Mouse (Mus musculus): ENCODE results near the gene Nt5c2. TPM values are rescaled to one million over a fixed set of nuclear protein-coding genes. Genes with fewer than 3 reads are reported as not detected.
"Not testable (repeated sequence)": the region's sequence is repeated elsewhere in the genome, so short reads cannot be mapped to it uniquely, and the experiment has no call there.

The Nt5c2 gene
- polyA plus RNA-seq, 1 experiment from 2014 or later = 73.5 TPM

DNA sequence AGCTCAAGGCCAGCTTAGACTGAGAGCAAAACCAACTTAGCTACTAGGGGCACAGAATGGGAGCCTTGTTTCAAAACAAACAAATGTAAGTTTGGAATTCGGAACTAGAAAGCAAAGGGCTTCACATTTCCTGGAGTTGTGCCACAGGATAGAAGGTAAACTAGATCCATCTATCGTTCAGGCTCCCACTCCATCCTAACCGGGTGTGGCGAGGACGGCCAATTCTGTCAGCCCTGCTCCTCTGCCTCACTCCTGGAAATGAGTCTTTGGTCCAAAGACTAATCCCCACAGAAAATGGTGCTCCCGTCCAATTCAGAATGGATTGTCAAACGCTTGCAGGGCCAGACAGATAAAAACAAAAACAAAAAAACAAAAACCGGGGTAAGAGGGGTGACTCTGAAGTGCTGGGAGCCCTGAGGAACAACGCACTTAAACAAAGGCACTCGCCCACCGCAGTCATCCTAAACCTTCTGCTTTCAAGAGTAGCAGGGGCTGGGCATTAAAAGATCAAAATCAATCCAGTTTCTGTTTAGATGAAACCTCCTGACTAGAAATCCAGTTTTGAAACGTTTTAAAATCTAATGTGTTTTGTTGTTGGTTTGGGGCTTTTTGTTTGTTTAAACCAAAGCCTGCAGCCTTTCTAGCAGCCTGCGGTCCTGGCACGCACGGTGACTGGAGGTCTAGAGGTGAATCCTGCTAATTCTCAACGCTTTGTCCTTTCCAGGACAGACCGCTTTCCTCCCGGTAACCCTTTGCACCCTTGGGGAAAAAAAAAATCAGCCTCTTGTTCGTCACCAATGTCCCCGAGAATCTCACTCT lies 1.4 kb downstream of the Nt5c2 start:
- DNase-seq (ENCODE audit: low spot score, missing footprints) (peak; percentile 91), ATAC-seq (ENCODE audit: low FRiP score) (no peak)
- peak overlapping the region; percentile 52 for H3K4me2 ChIP-seq
- H3K4me3 ChIP-seq (ENCODE audit: low read depth, low read length) = peak overlapping the region; percentile 49
- H3K36me3 ChIP-seq (ENCODE audit: control insufficient read depth, insufficient read depth, low read length) = no peaks in the 10 kb centered on the region
- H3K27ac ChIP-seq (ENCODE audit: low read depth, low read length) = peak overlapping the region; percentile 73
- H3K9me3 ChIP-seq (ENCODE audit: control insufficient read depth, low read length) = no peaks in the 10 kb centered on the region
- H3K27me3 ChIP-seq (ENCODE audit: control insufficient read depth, insufficient read depth, low read length) = peaks cover 39% of the 10 kb centered on the region
- 9% methylated on average over 20 of the region's 20 CpGs for WGBS
- peak overlapping the region; percentile 65 for H3K9ac ChIP-seq (ENCODE audit: low read length)
- H3K4me1 ChIP-seq (ENCODE audit: control insufficient read depth, insufficient read depth, low read length) = peaks cover 11% of the 10 kb centered on the region

DNA sequence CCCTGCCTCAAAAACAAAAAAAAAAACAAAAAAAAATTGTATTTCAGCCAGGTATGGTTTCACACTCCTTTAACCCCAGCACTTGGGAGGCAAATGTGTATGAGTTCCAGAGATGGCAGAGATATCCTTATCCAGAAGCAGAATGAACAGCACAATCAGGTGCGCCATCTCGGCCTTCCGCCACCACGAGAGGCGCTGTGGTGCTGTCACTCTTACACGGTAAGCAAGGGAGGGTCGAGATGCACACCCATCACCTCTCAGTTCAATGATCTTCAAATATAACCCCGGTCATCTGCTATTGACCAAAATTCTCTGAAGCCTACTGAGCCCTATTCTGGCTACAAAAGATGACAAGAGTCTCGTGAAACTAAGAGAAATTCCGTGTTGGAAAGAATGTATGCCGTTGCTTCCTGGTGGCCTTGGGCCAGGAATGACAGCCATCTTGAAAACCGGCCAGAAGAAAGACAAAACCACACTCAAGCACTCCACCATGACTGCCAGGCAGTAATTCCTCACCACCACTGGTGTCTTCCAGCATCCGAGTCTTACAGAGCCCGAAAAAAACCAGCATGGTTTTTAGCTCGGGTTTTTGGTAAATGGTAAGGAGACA lies 2.3 kb downstream of the Nt5c2 start:
- WGBS = 90% methylated on average over 15 of the region's 15 CpGs
- H3K36me3 ChIP-seq (ENCODE audit: control insufficient read depth, insufficient read depth, low read length) = no peaks in the 10 kb centered on the region
- H3K4me1 ChIP-seq (ENCODE audit: control insufficient read depth, insufficient read depth, low read length) = peaks cover 11% of the 10 kb centered on the region
- no peak overlapping the region for H3K27ac ChIP-seq (ENCODE audit: low read depth, low read length)
- H3K4me3 ChIP-seq (ENCODE audit: low read depth, low read length) = no peak overlapping the region
- H3K4me2 ChIP-seq = no peak overlapping the region; the same call in 1 of the 2 replicates
- DNase-seq (ENCODE audit: low spot score, missing footprints) = peak; percentile 83
- H3K9ac ChIP-seq (ENCODE audit: low read length) = no peak overlapping the region
- no peak for ATAC-seq (ENCODE audit: low FRiP score)
- H3K9me3 ChIP-seq (ENCODE audit: control insufficient read depth, low read length) = no peaks in the 10 kb centered on the region
- peaks cover 39% of the 10 kb centered on the region for H3K27me3 ChIP-seq (ENCODE audit: control insufficient read depth, insufficient read depth, low read length)

DNA sequence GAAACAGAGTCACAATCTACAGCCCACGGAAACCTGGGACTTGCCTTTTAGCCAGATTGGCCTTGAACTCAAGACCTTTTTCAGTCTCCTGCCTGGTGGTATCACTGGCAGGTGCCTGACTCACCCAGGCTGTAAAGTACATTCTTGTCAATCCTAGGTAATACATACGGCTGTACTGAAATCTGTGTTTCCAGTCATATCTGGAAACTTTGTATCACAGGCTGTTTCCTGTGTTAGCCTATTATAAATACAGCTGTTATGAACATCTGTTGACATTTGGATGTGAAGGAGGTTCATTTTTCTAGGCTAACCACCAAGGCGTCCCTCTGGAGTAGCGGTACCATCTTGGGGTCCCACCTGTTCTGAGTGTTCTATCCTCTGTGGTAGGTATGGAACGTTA lies 5.0 kb downstream of the Nt5c2 start:
- no peak overlapping the region for H3K9ac ChIP-seq (ENCODE audit: low read length)
- DNase-seq (ENCODE audit: low spot score, missing footprints) = peak; percentile 64
- H3K4me1 ChIP-seq (ENCODE audit: control insufficient read depth, insufficient read depth, low read length) = peaks cover 5% of the 10 kb centered on the region; the same call in 1 of the 2 replicates
- ATAC-seq (ENCODE audit: low FRiP score) = no peak
- H3K9me3 ChIP-seq (ENCODE audit: control insufficient read depth, low read length) = no peaks in the 10 kb centered on the region
- H3K4me2 ChIP-seq = no peak overlapping the region
- no peak overlapping the region for H3K27ac ChIP-seq (ENCODE audit: low read depth, low read length)
- peaks cover 25% of the 10 kb centered on the region for H3K27me3 ChIP-seq (ENCODE audit: control insufficient read depth, insufficient read depth, low read length)
- 89% methylated on average over 5 of the region's 5 CpGs for WGBS
- H3K4me3 ChIP-seq (ENCODE audit: low read depth, low read length) = no peak overlapping the region
- H3K36me3 ChIP-seq (ENCODE audit: control insufficient read depth, insufficient read depth, low read length) = no peaks in the 10 kb centered on the region

- H3K36me3 ChIP-seq (ENCODE audit: control insufficient read depth, insufficient read depth, low read length) = no peaks in the 10 kb centered on the region
- no peaks in the 10 kb centered on the region; the same call in 1 of the 2 replicates for H3K4me1 ChIP-seq (ENCODE audit: control insufficient read depth, insufficient read depth, low read length)
- H3K4me2 ChIP-seq = no peak overlapping the region
- 89% methylated on average over 7 of the region's 7 CpGs for WGBS
- no peaks in the 10 kb centered on the region for H3K9me3 ChIP-seq (ENCODE audit: control insufficient read depth, low read length)
- DNase-seq (ENCODE audit: low spot score, missing footprints) (no peak), ATAC-seq (ENCODE audit: low FRiP score) (no peak)
- H3K4me3 ChIP-seq (ENCODE audit: low read depth, low read length) = no peak overlapping the region
- H3K27me3 ChIP-seq (ENCODE audit: control insufficient read depth, insufficient read depth, low read length) = peaks cover 20% of the 10 kb centered on the region
- H3K9ac ChIP-seq (ENCODE audit: low read length) = no peak overlapping the region
- H3K27ac ChIP-seq (ENCODE audit: low read depth, low read length) = no peak overlapping the region
Measured at GRCm38 (mm10) chr19:47009420-47009819, 5.5 kb downstream of the Nt5c2 start.

DNA sequence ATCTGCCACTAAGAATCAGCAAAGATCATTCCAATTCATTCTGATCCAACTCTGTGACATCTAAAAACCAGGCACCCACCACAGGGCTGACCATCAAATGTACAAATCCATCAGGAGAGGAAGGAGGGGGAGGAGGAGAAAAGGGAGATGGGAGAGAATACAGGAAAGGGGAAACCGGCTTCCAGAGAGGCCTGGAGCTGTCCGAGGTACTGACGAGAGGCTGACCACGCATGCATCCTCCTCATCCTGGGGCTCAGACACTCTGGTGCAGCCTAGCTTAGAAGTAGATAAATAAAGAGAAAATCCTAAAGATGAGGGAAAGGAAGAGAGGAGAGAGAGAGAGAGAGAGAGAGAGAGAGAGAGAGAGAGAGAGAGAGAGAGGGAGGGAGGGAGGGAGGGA lies 8.6 kb downstream of the Nt5c2 start:
- peak; percentile 83 for DNase-seq (ENCODE audit: low spot score, missing footprints)
- Histone ChIP-seq H3K36me3 (ENCODE audit: control insufficient read depth, insufficient read depth, low read length) (no peaks in the 10 kb centered on the region), H3K4me3 (ENCODE audit: low read depth, low read length) (no peak overlapping the region), H3K4me1 (ENCODE audit: control insufficient read depth, insufficient read depth, low read length) (no peaks in the 10 kb centered on the region), H3K4me2 (no peak overlapping the region), H3K9me3 (ENCODE audit: control insufficient read depth, low read length) (no peaks in the 10 kb centered on the region), H3K27ac (ENCODE audit: low read depth, low read length) (no peak overlapping the region), H3K9ac (ENCODE audit: low read length) (no peak overlapping the region), H3K27me3 (ENCODE audit: control insufficient read depth, insufficient read depth, low read length) (no peaks in the 10 kb centered on the region)
- no peak for ATAC-seq (ENCODE audit: low FRiP score)
- WGBS = 2% methylated on average over 4 of the region's 4 CpGs

DNA sequence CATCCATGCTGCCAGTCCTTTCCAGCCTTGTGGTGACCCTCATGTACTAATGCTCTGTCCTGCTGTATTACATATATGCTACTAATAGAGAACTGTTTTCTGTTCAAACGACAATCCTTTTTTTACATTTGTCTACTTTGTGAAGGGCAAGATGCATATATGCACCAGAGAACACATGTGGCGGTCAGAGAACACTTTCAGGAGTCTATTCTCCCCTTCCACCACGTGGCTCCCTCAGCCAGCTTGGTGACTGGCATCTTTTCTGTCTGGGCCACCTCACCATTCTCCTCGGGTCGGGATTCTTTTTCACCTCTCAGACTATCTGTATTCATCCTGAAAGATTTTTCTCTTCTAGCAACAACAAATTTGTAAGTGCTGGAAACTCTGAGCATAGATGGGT lies 9.1 kb downstream of the Nt5c2 start:
- H3K9me3 ChIP-seq (ENCODE audit: control insufficient read depth, low read length) = no peaks in the 10 kb centered on the region
- no peaks in the 10 kb centered on the region for H3K27me3 ChIP-seq (ENCODE audit: control insufficient read depth, insufficient read depth, low read length)
- no peaks in the 10 kb centered on the region for H3K4me1 ChIP-seq (ENCODE audit: control insufficient read depth, insufficient read depth, low read length)
- 63% methylated on average over 5 of the region's 5 CpGs for WGBS
- no peak overlapping the region for H3K4me3 ChIP-seq (ENCODE audit: low read depth, low read length)
- no peak overlapping the region for H3K4me2 ChIP-seq
- no peak overlapping the region for H3K9ac ChIP-seq (ENCODE audit: low read length)
- DNase-seq (ENCODE audit: low spot score, missing footprints) = peak; percentile 69
- H3K36me3 ChIP-seq (ENCODE audit: control insufficient read depth, insufficient read depth, low read length) = no peaks in the 10 kb centered on the region
- ATAC-seq (ENCODE audit: low FRiP score) = no peak
- H3K27ac ChIP-seq (ENCODE audit: low read depth, low read length) = no peak overlapping the region

DNA sequence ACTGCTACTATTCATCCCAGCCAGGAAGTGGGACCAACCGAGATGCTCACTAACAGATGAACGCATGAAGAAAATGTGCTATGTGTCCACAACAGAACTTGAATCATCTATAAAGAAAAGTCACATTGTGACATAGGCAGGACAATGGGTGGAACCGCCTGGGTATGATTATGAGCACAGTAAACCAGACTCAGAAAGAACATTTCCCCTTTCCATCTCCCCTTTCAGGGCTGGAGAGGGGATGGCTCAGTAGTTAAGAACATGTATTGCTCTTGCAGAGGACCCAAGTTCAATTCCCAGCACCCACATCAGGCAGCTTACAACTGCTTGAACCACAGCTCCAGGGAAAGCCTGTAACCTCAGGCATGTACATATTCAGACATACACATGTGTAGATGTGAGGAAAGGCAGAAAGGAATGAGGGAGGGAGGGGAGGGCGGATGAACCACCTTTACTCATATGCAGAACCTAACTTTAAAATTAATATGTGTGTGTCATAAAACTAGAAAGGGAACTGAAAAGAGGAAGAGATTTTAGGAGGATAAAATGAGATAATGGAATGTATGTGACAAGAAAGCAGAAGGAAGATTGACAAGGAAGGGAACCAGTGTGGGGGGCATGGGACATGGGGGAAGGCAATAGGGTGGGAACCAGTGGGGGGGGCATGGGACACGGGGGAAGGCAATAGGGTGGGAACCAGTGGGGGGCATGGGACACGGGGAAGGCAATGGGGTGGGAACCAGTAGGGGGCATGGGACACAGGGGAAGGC lies 11.0 kb downstream of the Nt5c2 start:
- peak; percentile 21 for DNase-seq (ENCODE audit: low spot score, missing footprints)
- Histone ChIP-seq H3K9me3 (ENCODE audit: control insufficient read depth, low read length) (no peaks in the 10 kb centered on the region), H3K4me1 (ENCODE audit: control insufficient read depth, insufficient read depth, low read length) (no peaks in the 10 kb centered on the region), H3K4me2 (no peak overlapping the region), H3K27ac (ENCODE audit: low read depth, low read length) (no peak overlapping the region), H3K36me3 (ENCODE audit: control insufficient read depth, insufficient read depth, low read length) (no peaks in the 10 kb centered on the region), H3K9ac (ENCODE audit: low read length) (no peak overlapping the region), H3K4me3 (ENCODE audit: low read depth, low read length) (no peak overlapping the region), H3K27me3 (ENCODE audit: control insufficient read depth, insufficient read depth, low read length) (no peaks in the 10 kb centered on the region)
- 80% methylated on average over 6 of the region's 6 CpGs for WGBS
- no peak for ATAC-seq (ENCODE audit: low FRiP score)

- not testable (repeated sequence) for ATAC-seq (ENCODE audit: low FRiP score); H3K4me1 ChIP-seq (ENCODE audit: control insufficient read depth, insufficient read depth, low read length); H3K27me3 ChIP-seq (ENCODE audit: control insufficient read depth, insufficient read depth, low read length); H3K27ac ChIP-seq (ENCODE audit: low read depth, low read length); H3K4me2 ChIP-seq; H3K9ac ChIP-seq (ENCODE audit: low read length); H3K4me3 ChIP-seq (ENCODE audit: low read depth, low read length); H3K36me3 ChIP-seq (ENCODE audit: control insufficient read depth, insufficient read depth, low read length); H3K9me3 ChIP-seq (ENCODE audit: control insufficient read depth, low read length)
- peak; percentile 19 for DNase-seq (ENCODE audit: low spot score, missing footprints)
- WGBS = 76% methylated on average over 2 of the region's 3 CpGs
Measured at GRCm38 (mm10) chr19:47000357-47000756, 14.6 kb downstream of the Nt5c2 start.

- H3K36me3 ChIP-seq (ENCODE audit: control insufficient read depth, insufficient read depth, low read length) = no peaks in the 10 kb centered on the region
- H3K27me3 ChIP-seq (ENCODE audit: control insufficient read depth, insufficient read depth, low read length) = no peaks in the 10 kb centered on the region
- no peak for ATAC-seq (ENCODE audit: low FRiP score)
- 86% methylated on average over 6 of the region's 6 CpGs for WGBS
- no peak overlapping the region for H3K4me2 ChIP-seq
- no peak overlapping the region for H3K27ac ChIP-seq (ENCODE audit: low read depth, low read length)
- no peak overlapping the region for H3K4me3 ChIP-seq (ENCODE audit: low read depth, low read length)
- H3K9ac ChIP-seq (ENCODE audit: low read length) = no peak overlapping the region
- H3K9me3 ChIP-seq (ENCODE audit: control insufficient read depth, low read length) = no peaks in the 10 kb centered on the region
- no peaks in the 10 kb centered on the region for H3K4me1 ChIP-seq (ENCODE audit: control insufficient read depth, insufficient read depth, low read length)
- peak; percentile 47 for DNase-seq (ENCODE audit: low spot score, missing footprints)
Measured at GRCm38 (mm10) chr19:46999753-47000152, 15.2 kb downstream of the Nt5c2 start.

All from midbrain, embryonic 11.5 days (tissue).